Mouse (Mus musculus) layer of hippocampus, adult 18-20 months (tissue): ENCODE results near the gene Mtch2. TPM values are rescaled to one million over a fixed set of nuclear protein-coding genes. Genes with fewer than 3 reads are reported as not detected.

Experiments used
- DNase-seq, 2 experiments: peaks; one replicate each; pipeline ENCODE4 v3.0.0; 2022; ENCODE audit warnings: low spot score in 2 of 2
- total RNA-seq, 2 experiments: library from RNA; stranded (reverse); gene quantifications; 2 replicates each; pipeline ENCODE4 v1.2.3; 2021

Gene Mtch2
- total RNA-seq, 2 experiments from 2014 or later, result 102 to 110 TPM

- DNase-seq, result no peak
Measured at GRCm38 (mm10) chr2:90904856-90905224, 57.9 kb downstream of the Mtch2 start.

- DNase-seq, result no peak
Measured at GRCm38 (mm10) chr2:90906721-90907120, 59.8 kb downstream of the Mtch2 start.

GRCm38 (mm10) chr2:90910861-90911260, 63.9 kb downstream of the Mtch2 start:
- DNase-seq, result no peak

- DNase-seq, result no peak
Measured at GRCm38 (mm10) chr2:90911668-90912067, 64.7 kb downstream of the Mtch2 start.

- no peak for DNase-seq
Measured at GRCm38 (mm10) chr2:90913671-90914070, 66.7 kb downstream of the Mtch2 start.

GRCm38 (mm10) chr2:90915516-90915915, 68.6 kb downstream of the Mtch2 start:
- DNase-seq, result no peak

Other genes starting within 250 kb of the Mtch2 start
- 10 to 100 TPM; 11.5 to 17.4 TPM for gene Nup160, start 169.9 kb upstream of the Mtch2 start, total RNA-seq
- gene Fnbp4, start 101.8 kb upstream of the Mtch2 start, total RNA-seq, result 10 to 100 TPM; 46.9 to 51.0 TPM
- 1 to 10 TPM in 1 of 2 experiments, under 1 TPM in 1; 0.64 to 1.5 TPM for gene Agbl2, start 64.4 kb upstream of the Mtch2 start, total RNA-seq
- gene C1qtnf4, start 38.7 kb downstream of the Mtch2 start, total RNA-seq, result 100 to 1,000 TPM; 198 to 208 TPM
- gene Kbtbd4, start 57.6 kb downstream of the Mtch2 start, total RNA-seq, result 10 to 100 TPM; 37.1 to 37.9 TPM
- gene Ndufs3, start 57.7 kb downstream of the Mtch2 start, total RNA-seq, result 100 to 1,000 TPM; 225 to 240 TPM
- 100 to 1,000 TPM; 136 to 140 TPM for gene Celf1, start 93.2 kb downstream of the Mtch2 start, total RNA-seq
- gene Rapsn, start 188.5 kb downstream of the Mtch2 start, total RNA-seq, result under 1 TPM; 0.23 to 0.57 TPM
- gene Psmc3, start 206.9 kb downstream of the Mtch2 start, total RNA-seq, result 100 to 1,000 TPM; 199 to 219 TPM
- gene Slc39a13, start 223.3 kb downstream of the Mtch2 start, total RNA-seq, result 10 to 100 TPM; 26.2 to 32.7 TPM
- 1 to 10 TPM; 2.8 to 4.0 TPM for gene Spi1, start 235.2 kb downstream of the Mtch2 start, total RNA-seq